Mouse (Mus musculus) adrenal gland, postnatal 4 days (tissue): ENCODE measurements around the gene Crip1. TPM values are rescaled to one million over a fixed set of nuclear protein-coding genes. Genes with fewer than 3 reads are reported as not detected.
"Not testable (repeated sequence)": the region's sequence is repeated elsewhere in the genome, so short reads cannot be mapped to it uniquely, and the experiment has no call there.

Source experiments
- DNase-seq, 2 experiments: peaks; one replicate each; pipeline ENCODE4 v3.0.0; 2021 to 2022; ENCODE audit warnings: low spot score in 2 of 2, mixed read lengths in 2 of 2
- total RNA-seq, 2 experiments: library from RNA; stranded (reverse); gene quantifications; 2 replicates each; pipeline ENCODE4 v1.2.3; 2021

Gene Crip1
- total RNA-seq, 2 experiments from 2014 or later, result 129 to 134 TPM

DNA sequence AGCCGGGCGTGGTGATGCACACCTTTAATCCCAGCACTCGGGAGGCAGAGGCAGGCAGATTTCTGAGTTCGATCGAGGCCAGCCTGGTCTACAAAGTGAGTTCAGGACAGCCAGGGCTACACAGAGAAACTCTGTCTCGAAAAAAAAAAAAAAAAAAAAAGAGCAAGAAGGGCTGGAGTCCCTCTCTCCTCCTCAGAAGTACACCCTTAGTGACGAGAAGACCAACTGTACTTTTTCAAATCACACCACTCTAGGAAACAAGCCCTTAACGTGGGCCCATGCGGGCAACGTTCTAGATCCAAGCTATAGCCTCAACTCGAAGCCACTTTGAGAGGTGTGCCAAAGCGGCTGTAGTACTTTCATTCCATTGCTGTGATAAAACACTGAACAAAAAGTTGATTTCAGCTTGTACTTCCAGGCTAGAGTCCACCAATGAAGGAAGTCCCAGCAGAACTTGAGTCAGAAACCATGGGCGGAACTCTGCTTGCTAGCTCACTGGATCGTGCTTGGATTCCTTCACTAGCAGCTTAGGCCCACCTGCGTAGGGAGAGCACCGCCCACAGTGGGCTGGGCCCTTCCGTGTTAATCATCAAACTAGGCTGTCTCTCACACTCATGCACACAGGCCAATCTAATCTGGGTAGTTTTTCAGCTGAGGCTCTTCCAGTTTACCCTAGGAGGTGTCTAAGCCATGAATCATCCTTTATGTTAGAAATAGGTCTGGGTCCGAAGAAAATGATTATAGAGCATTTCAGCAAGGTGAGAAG, 31.0 kb downstream of the Crip1 start:
- DNase-seq, result no peak

DNA sequence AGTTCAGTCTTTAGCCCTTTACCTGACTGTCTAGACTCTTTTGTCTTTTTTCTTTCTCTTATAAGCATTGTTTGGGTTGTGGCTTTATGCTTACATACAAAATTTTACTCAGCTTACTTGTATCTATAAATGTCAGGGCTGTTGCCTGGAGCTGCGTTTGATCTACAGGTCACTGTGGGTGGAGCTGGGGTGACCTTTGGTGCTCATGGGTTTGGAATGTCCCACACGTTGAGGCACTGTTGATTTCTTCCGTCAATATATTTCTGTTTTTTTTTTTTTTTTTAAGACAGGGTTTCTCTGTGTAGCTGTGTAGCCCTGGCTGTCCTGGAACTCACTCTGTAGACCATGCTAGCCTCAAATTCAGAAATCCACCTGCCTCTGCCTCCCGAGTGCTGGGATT, 34.9 kb downstream of the Crip1 start:
- no peak for DNase-seq

DNA sequence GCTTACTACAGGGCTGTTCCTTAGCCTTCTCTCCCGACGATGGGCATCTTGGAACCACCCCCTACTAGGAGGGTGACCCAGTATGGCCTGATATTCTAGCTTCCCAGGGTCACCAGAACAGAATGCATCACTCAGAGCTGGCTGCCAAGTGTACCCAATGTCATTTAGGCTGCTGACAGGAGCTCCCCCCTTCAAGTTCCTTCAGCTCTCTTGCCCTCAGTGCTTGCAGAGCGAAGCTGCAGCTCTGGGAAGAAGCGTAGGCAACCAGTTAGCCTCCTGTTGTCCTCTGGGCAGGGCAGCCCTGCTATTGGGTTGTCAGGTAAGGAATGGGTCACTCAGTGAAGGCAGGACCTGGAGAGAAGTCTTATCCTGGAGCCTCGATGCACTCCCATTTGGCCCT, 38.8 kb downstream of the Crip1 start:
- DNase-seq, result no peak

DNA sequence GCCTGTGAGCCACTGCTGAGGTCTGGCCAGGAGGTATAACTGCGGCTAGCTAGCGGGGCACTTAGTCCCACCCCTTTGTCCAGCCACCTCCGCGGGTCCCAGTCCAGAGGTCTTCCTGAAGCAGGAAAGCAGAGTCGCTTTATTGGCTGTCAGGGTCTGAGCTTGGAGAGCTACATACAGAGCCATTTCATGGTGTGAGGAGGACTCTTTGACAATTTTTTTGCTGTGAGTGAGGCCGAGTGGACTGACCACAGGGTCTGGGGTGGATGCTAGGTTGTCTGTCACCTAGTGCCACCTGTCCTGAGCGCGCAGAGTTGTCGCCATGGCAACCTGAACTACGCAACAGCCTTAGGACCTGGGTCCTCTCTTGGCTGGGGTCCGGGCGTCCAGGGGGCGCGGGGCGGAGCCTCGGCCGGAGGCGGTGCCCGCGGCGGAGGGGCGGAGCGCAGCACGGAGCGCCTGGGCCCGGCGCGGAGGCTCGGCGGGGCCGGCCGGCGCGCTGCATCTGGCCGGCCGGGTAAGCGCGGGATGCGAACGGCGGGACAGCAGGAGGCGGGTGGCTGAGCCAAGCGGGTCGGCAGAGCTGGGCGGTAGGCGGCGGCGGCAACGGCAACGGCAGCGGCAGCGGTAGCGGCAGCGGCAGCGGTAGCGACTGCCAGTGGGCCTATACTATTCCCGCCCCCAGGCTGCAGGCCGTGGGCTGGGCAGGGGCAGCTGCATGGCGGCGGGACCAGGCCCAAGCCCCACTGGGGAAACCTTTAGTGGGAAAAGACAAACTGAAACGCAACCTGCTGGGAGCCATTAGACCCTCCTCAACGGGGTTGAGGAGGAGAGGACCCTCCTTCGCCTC, 39.6 kb downstream of the Crip1 start, which contains the start of gene Tmem121:
Gene Tmem121, plus strand, starts transcription at position 489 of the 850 bp plus-strand sequence.
- DNase-seq, result no peak

GRCm38 (mm10) chr12:113186326-113187010, 40.4 kb downstream of the Crip1 start:
- no peak for DNase-seq

DNA sequence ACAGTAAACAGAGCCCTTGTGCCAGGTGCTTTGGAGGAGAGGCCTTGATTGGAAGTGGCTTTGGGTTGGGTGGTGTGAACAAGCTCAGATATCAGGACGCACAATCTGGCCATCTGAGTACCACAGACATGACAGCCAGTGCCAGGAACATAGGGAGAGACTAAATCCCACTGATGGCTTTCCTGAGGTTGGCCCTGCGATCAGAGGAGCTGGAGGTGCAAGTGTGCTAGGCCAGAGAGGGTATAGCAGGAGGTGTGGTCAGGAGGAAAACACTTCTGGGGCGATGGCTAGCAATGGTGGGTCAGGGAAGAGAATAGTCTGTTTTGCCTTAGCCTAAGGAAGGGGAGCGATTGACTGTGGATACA, 40.9 kb downstream of the Crip1 start:
- no peak for DNase-seq

GRCm38 (mm10) chr12:113187584-113188295, 41.6 kb downstream of the Crip1 start:
- peak; percentile 57 to 69 for DNase-seq

DNA sequence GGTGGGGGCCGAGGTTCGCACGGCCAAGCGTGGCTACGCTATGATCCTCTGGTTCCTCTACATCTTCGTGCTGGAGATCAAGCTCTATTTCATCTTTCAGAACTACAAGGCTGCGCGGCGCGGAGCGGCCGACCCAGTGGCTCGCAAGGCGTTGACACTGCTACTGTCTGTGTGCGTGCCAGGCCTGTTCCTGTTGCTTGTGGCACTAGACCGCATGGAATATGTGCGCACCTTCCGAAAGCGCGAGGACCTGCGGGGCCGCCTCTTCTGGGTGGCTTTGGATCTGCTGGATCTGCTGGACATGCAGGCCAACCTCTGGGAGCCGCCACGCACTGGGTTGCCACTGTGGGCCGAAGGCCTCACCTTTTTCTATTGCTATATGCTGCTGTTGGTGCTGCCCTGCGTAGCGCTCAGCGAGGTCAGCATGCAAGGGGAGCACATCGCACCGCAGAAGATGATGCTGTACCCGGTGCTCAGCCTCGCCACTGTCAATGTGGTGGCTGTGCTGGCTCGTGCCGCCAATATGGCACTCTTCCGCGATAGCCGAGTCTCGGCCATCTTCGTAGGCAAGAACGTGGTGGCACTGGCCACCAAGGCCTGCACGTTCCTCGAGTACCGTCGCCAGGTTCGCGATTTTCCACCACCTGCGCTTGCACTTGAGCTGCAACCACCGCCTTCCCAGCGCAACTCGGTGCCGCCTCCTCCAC, 42.4 kb downstream of the Crip1 start:
- no peak for DNase-seq

GRCm38 (mm10) chr12:113193423-113193822, 47.3 kb downstream of the Crip1 start:
- no peak for DNase-seq

DNA sequence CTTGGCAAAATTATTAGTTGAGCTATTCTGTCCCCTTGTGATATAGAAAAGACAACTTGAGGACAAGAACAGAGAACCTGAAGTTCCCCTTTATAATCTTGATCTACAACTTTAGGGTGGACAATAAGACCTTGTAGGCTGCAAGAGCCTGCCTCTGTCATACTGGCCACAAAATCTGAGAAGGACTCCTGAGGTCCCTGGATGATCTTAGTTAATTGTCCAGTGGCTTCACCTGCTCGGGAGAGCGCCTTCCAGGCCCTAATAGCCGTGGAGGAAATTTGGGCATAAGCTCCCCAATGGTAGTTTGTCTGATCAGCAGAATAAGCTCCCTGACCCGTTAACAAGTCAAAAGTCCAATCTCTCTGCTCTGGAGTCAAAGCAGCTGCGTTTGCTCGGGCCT, 53.0 kb downstream of the Crip1 start:
- not testable (repeated sequence) for DNase-seq

GRCm38 (mm10) chr12:113201301-113201700, 55.2 kb downstream of the Crip1 start:
- DNase-seq, result no peak

DNA sequence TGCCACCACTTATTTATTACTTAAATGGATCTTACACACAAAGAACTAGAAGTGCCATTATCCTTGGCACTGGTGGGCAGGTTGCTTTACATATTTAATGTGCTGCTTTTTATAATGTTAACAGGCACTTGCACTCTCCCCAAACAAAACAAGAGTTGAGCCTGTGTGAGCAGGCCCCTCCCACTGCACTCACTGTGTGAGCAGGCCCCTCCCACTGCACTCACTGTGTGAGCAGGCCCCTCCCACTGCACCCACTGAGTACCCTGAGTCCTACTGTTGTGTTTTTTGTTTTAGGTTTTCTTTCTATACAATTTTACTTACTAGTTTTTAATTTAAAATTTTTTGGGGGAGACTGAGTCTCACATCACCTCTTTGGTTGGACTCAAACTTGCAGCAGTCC, 55.9 kb downstream of the Crip1 start:
- no peak for DNase-seq

Other genes with a start within 250 kb of the Crip1 start
- gene Jag2, start 216.5 kb upstream of the Crip1 start, total RNA-seq, result 10 to 100 TPM; 15.2 to 18.3 TPM
- gene Nudt14, start 204.2 kb upstream of the Crip1 start, total RNA-seq, result 10 to 100 TPM; 42.1 to 46.3 TPM
- gene Btbd6, start 169.8 kb upstream of the Crip1 start, total RNA-seq, result 10 to 100 TPM; 27.1 to 29.2 TPM
- gene Brf1, start 145.6 kb upstream of the Crip1 start, total RNA-seq, result 10 to 100 TPM; 81.9 to 82.9 TPM
- gene Pacs2, start 131.8 kb upstream of the Crip1 start, total RNA-seq, result 10 to 100 TPM; 46.0 to 50.4 TPM
- gene Tex22, start 71.8 kb upstream of the Crip1 start, total RNA-seq, result under 1 TPM; 0.73 TPM
- 100 to 1,000 TPM; 129 to 138 TPM for gene Mta1, start 48.0 kb upstream of the Crip1 start, total RNA-seq
- 100 to 1,000 TPM; 109 to 110 TPM for gene Crip2, start 6.1 kb upstream of the Crip1 start, total RNA-seq
- gene Tedc1, start 10.1 kb downstream of the Crip1 start, total RNA-seq, result 10 to 100 TPM in 1 of 2 experiments, 1 to 10 TPM in 1; 7.1 to 10.3 TPM
- 1 to 10 TPM; 4.8 to 7.3 TPM for gene Tmem121, start 39.6 kb downstream of the Crip1 start, total RNA-seq